Mouse (Mus musculus): Measurements from ENCODE around the gene Cdk15. TPM values are rescaled to one million over a fixed set of nuclear protein-coding genes. Genes with fewer than 3 reads are reported as not detected.

Gene Cdk15
- not detected for polyA plus RNA-seq (2015; fragmentation: Illumina TruSeq; extraction: RNeasy Lipid Tissue Mini Kit (QIAGEN cat#74804); ENCODE audit: insufficient read depth, low read depth, low replicate concordance)

GRCm38 (mm10) chr1:59256751-59257231 is at the start of gene Cdk15:
TSS of gene Cdk15 (plus strand) at chr1:59256906.

GRCm38 (mm10) chr1:59236856-59237441 is 19.8 kb upstream of the Cdk15 start, which contains the start of gene Als2:
TSS of gene Als2 (minus strand) at chr1:59237231.

Other genes with a start within 250 kb of the Cdk15 start
- gene C2cd6, start 162.0 kb upstream of the Cdk15 start, polyA plus RNA-seq (2015; fragmentation: Illumina TruSeq; extraction: RNeasy Lipid Tissue Mini Kit (QIAGEN cat#74804); ENCODE audit: insufficient read depth, low read depth, low replicate concordance), result not detected
- 3.0 TPM for gene Tmem237, start 136.5 kb upstream of the Cdk15 start, polyA plus RNA-seq (2015; fragmentation: Illumina TruSeq; extraction: RNeasy Lipid Tissue Mini Kit (QIAGEN cat#74804); ENCODE audit: insufficient read depth, low read depth, low replicate concordance)
- not detected for gene Mpp4, start 93.5 kb upstream of the Cdk15 start, polyA plus RNA-seq (2015; fragmentation: Illumina TruSeq; extraction: RNeasy Lipid Tissue Mini Kit (QIAGEN cat#74804); ENCODE audit: insufficient read depth, low read depth, low replicate concordance)
- gene Als2, start 19.7 kb upstream of the Cdk15 start, polyA plus RNA-seq (2015; fragmentation: Illumina TruSeq; extraction: RNeasy Lipid Tissue Mini Kit (QIAGEN cat#74804); ENCODE audit: insufficient read depth, low read depth, low replicate concordance), result 2.9 TPM
- gene Fzd7, start 225.5 kb downstream of the Cdk15 start, polyA plus RNA-seq (2015; fragmentation: Illumina TruSeq; extraction: RNeasy Lipid Tissue Mini Kit (QIAGEN cat#74804); ENCODE audit: insufficient read depth, low read depth, low replicate concordance), result 1.5 TPM

All from pancreas, adult 10 weeks (tissue).